In the genomic region with DNA sequence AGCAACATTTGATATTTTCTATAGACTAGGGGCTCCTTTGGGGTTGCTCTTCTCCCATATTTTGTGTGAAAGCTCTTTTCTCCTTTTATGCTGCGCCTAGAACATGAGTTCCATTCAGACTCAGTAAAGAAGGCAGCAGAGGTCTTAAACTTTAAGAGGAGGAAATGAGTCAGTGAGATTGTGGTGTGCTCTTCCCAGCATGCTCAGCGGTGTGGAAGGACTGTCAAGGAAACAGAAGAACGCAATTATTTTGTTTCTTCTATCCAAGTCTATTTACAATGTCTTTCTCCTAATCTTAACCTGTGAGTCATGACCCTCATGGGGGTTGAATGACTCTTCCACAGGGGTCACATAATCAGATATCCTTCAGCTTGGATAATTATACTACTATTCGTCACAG, we compare ENCODE assay signal across 18 mouse cellular contexts.
DNase-seq lines count a peak whose midpoint lies in the region; ATAC-seq and TF ChIP-seq lines count a peak whose summit lies in the region.
"Had no signal": no experiment of that assay in that cellular context is flagged by ENCODE, and none has a peak within 500 bp of the region (broad histone marks: within the 10 kb centered on the region; RNA-seq: fewer than 3 reads in every experiment).

No protein-coding gene starts in this region.

- no peak for TF ChIP-seq RAD21 in CH12.LX (IDR thresholded peaks at IDR 0.05; ENCODE audit: low read depth, low read length)

- no peak for TF ChIP-seq POLR2A in CH12.LX (IDR thresholded peaks at IDR 0.05; ENCODE audit: low read depth, low read length)

- WGBS in embryonic facial prominence, embryonic 10.5 days: 85% methylated on average over 4 of the region's 4 CpGs
- WGBS in forebrain, embryonic 11.5 days: 83% methylated on average over 4 of the region's 4 CpGs
- 85% methylated on average over 4 of the region's 4 CpGs for WGBS in intestine, postnatal 0 days

- dilution Hi-C loops in CH12.LX (cut with MboI; ENCODE audit: extremely low pct_ligation_motif_present, extremely low pct_unique_long_range_greater_than_20kb, low sequenced_read_pairs): no loop called here

- TF ChIP-seq CTCF in CH12.LX (conservative IDR thresholded peaks at IDR 0.05 in 1 of 2, IDR thresholded peaks at IDR 0.05 in 1 of 2; ENCODE audit: low read depth in 2 of 2, low read length in 2 of 2): no peak
- TF ChIP-seq CTCF in intestine, postnatal 0 days (IDR thresholded peaks at IDR 0.05; ENCODE audit: low read depth): no peak

- no peaks in the 10 kb centered on the region for H3K27me3 ChIP-seq in CH12.LX (replicated peaks)
- H3K27me3 ChIP-seq in embryonic facial prominence, embryonic 10.5 days (replicated peaks; ENCODE audit: low read depth, poor library complexity, severe bottlenecking): no peaks in the 10 kb centered on the region
- no peaks in the 10 kb centered on the region for H3K27me3 ChIP-seq in forebrain, embryonic 11.5 days (ENCODE audit: control insufficient read depth, insufficient read depth, low read length)
- no peaks in the 10 kb centered on the region for H3K27me3 ChIP-seq in intestine, postnatal 0 days (replicated peaks; ENCODE audit: control insufficient read depth, insufficient read depth, low read length)
- H3K27me3 ChIP-seq: forebrain, embryonic 15.5 days; heart, embryonic 13.5 days; hindbrain, embryonic 13.5 days had no signal

- H3K27ac ChIP-seq in CH12.LX (ENCODE audit: insufficient read depth, low read depth): no peak overlapping the region
- no peak overlapping the region for H3K27ac ChIP-seq in embryonic facial prominence, embryonic 10.5 days (replicated peaks)
- no peak overlapping the region for H3K27ac ChIP-seq in forebrain, embryonic 11.5 days (ENCODE audit: low read depth, low read length)
- no peak overlapping the region for H3K27ac ChIP-seq in intestine, postnatal 0 days (ENCODE audit: low read depth, low read length)
- H3K27ac ChIP-seq: forebrain, embryonic 15.5 days; heart, embryonic 13.5 days; hindbrain, embryonic 13.5 days; hindbrain, postnatal 0 days had no signal

- H3K9me3 ChIP-seq in CH12.LX (replicated peaks; ENCODE audit: low read length): no peaks in the 10 kb centered on the region
- H3K9me3 ChIP-seq in embryonic facial prominence, embryonic 10.5 days: no peaks in the 10 kb centered on the region
- H3K9me3 ChIP-seq in forebrain, embryonic 11.5 days (ENCODE audit: control insufficient read depth, low read length): no peaks in the 10 kb centered on the region
- H3K9me3 ChIP-seq in intestine, postnatal 0 days (ENCODE audit: control insufficient read depth): no peaks in the 10 kb centered on the region
- H3K9me3 ChIP-seq: forebrain, embryonic 15.5 days; heart, embryonic 13.5 days; hindbrain, embryonic 13.5 days had no signal

- H3K4me2 ChIP-seq in CH12.LX (ENCODE audit: insufficient read depth, low read depth, poor library complexity, severe bottlenecking): peak overlapping the region; percentile 13; the same call in 1 of the 2 replicates
- H3K4me2 ChIP-seq in forebrain, embryonic 11.5 days (ENCODE audit: low read depth, low read length, severe bottlenecking): no peak overlapping the region
- no peak overlapping the region for H3K4me2 ChIP-seq in intestine, postnatal 0 days (replicated peaks; ENCODE audit: low read depth)
- H3K4me2 ChIP-seq: forebrain, embryonic 15.5 days; heart, embryonic 13.5 days; hindbrain, embryonic 13.5 days had no signal

- DNase-seq in 416B (ENCODE audit: low read depth): peak; percentile 82
- no peak for DNase-seq in CH12.LX (ENCODE audit: extremely low read depth)
- DNase-seq in embryonic facial prominence, embryonic 10.5 days (ENCODE audit: low spot score): no peak
- DNase-seq in forebrain, embryonic 11.5 days (ENCODE audit: low spot score): no peak
- DNase-seq: adrenal gland, postnatal 10 days; B cell, adult 2 months; cerebellum, adult 11 months; cerebellum, adult 8-10 months; cerebellum, postnatal 25 days; gastrocnemius, postnatal 10 days; heart, postnatal 36 days; kidney, adult 18-20 months had no signal

- H3K36me3 ChIP-seq in CH12.LX (replicated peaks in 1 of 2; ENCODE audit: control insufficient read depth in 1 of 2, insufficient read depth in 1 of 2, low read length in 1 of 2): no peaks in the 10 kb centered on the region
- H3K36me3 ChIP-seq in embryonic facial prominence, embryonic 10.5 days (replicated peaks): no peaks in the 10 kb centered on the region
- no peaks in the 10 kb centered on the region for H3K36me3 ChIP-seq in forebrain, embryonic 11.5 days (ENCODE audit: control insufficient read depth, insufficient read depth, low read length)
- no peaks in the 10 kb centered on the region for H3K36me3 ChIP-seq in intestine, postnatal 0 days (ENCODE audit: control insufficient read depth, insufficient read depth)
- H3K36me3 ChIP-seq: forebrain, embryonic 15.5 days; heart, embryonic 13.5 days; hindbrain, embryonic 13.5 days had no signal

- no peak overlapping the region for H3K4me3 ChIP-seq in CH12.LX (replicated peaks in 1 of 3; ENCODE audit: low read depth in 2 of 3, low read length in 2 of 3, poor library complexity in 1 of 3)
- no peak overlapping the region for H3K4me3 ChIP-seq in embryonic facial prominence, embryonic 10.5 days
- no peak overlapping the region for H3K4me3 ChIP-seq in forebrain, embryonic 11.5 days (ENCODE audit: low read depth, low read length)
- H3K4me3 ChIP-seq in intestine, postnatal 0 days (ENCODE audit: low read depth, low read length): no peak overlapping the region
- H3K4me3 ChIP-seq: forebrain, embryonic 15.5 days; heart, embryonic 13.5 days; hindbrain, embryonic 13.5 days had no signal

- H3K9ac ChIP-seq in CH12.LX (ENCODE audit: insufficient read depth, low read depth): no peak overlapping the region
- no peak overlapping the region for H3K9ac ChIP-seq in forebrain, embryonic 11.5 days (ENCODE audit: low read length)
- H3K9ac ChIP-seq in intestine, postnatal 0 days (ENCODE audit: low read depth, low read length): no peak overlapping the region
- H3K9ac ChIP-seq: forebrain, embryonic 15.5 days; heart, embryonic 13.5 days; hindbrain, embryonic 13.5 days had no signal

- in situ Hi-C loops in CH12.LX (cut with MboI; ENCODE audit: low pct_ligation_motif_present, low pct_unique_long_range_greater_than_20kb, low sequenced_read_pairs): loop anchor here (25.0 kb wide), 1 partner anchor 283 kb away; a partner anchor contains a TSS

- peak; percentile 72 to 89 for ATAC-seq in hematopoietic stem cell, adult 5-6 weeks (replicated peaks in 1 of 2; ENCODE audit: insufficient read depth in 1 of 2, low FRiP score in 2 of 2, low TSS enrichment in 1 of 2, low read depth in 1 of 2, poor library complexity in 2 of 2, severe bottlenecking in 2 of 2)
- no peak for ATAC-seq in forebrain, embryonic 11.5 days (replicated peaks; ENCODE audit: low FRiP score)
- no peak for ATAC-seq in intestine, postnatal 0 days
- ATAC-seq: forebrain, embryonic 15.5 days; hindbrain, postnatal 0 days had no signal

- no peaks in the 10 kb centered on the region for H3K79me2 ChIP-seq in CH12.LX (replicated peaks; ENCODE audit: control insufficient read depth, extremely low read depth, insufficient read depth, poor library complexity, severe bottlenecking)

- H3K4me1 ChIP-seq in CH12.LX (ENCODE audit: control insufficient read depth in 1 of 2, insufficient read depth in 2 of 2): no peaks in the 10 kb centered on the region
- no peaks in the 10 kb centered on the region for H3K4me1 ChIP-seq in embryonic facial prominence, embryonic 10.5 days
- no peaks in the 10 kb centered on the region for H3K4me1 ChIP-seq in forebrain, embryonic 11.5 days (replicated peaks; ENCODE audit: control insufficient read depth, insufficient read depth, low read length)
- H3K4me1 ChIP-seq in intestine, postnatal 0 days (replicated peaks; ENCODE audit: control insufficient read depth, insufficient read depth, low read length): no peaks in the 10 kb centered on the region
- H3K4me1 ChIP-seq: forebrain, embryonic 15.5 days; heart, embryonic 13.5 days; hindbrain, embryonic 13.5 days had no signal

- TF ChIP-seq EP300 in CH12.LX (IDR thresholded peaks at IDR 0.05; ENCODE audit: low read length): no peak

TF ChIP-seq in CH12.LX, 34 proteins besides CTCF, POLR2A, EP300 and RAD21:
- no peak for TF ChIP-seq ELF1 (IDR thresholded peaks at IDR 0.05; ENCODE audit: low read depth, low read length)
- no peak for TF ChIP-seq SIN3A (IDR thresholded peaks at IDR 0.05; ENCODE audit: low read length)

Comparison
In these comparisons a context has a peak if more than half of its experiments do, and no peak if none do; other contexts are left out.
1. ATAC-seq: peak in hematopoietic stem cell, adult 5-6 weeks (2 of 2); none in forebrain, embryonic 11.5 days (single experiment) and intestine, postnatal 0 days (single experiment).